ENCODE assay signal across 7 mouse cellular contexts in genomic region chr1:175625257-175625879, GRCm38 (mm10). TPM values are rescaled to one million over a fixed set of nuclear protein-coding genes. Genes with fewer than 3 reads are reported as not detected.
A peak's percentile ranks its signal among the peaks of the same experiment; 100 is the strongest.
DNase-seq lines count a peak whose midpoint lies in the region; ATAC-seq lines count a peak whose summit lies in the region.

Fh1 (minus strand) TSS chr1:175625635.

- intact Hi-C loops in gastrocnemius, postnatal 36 days (cut with DNase I) = loop anchor here (2.0 to 10.0 kb wide), 3 partner anchors 67 to 297 kb away; partner anchors contain the start of genes Chml, Gm38100 and Opn3
- intact Hi-C loops in left cerebral cortex, postnatal 25 days (cut with DNase I) = loop anchor here (1.0 to 5.0 kb wide), 2 partner anchors 67 to 1072 kb away; partner anchors contain the start of genes Chml and Opn3

- no peaks in the 10 kb centered on the region for H3K9me3 ChIP-seq in intestine, embryonic 15.5 days
- no peaks in the 10 kb centered on the region for H3K9me3 ChIP-seq in midbrain, embryonic 10.5 days (replicated peaks)

- H3K9ac ChIP-seq in intestine, embryonic 15.5 days = peak within 1 kb of the TSS; percentile 94

- peak within 1 kb of the TSS; percentile 88 for H3K27ac ChIP-seq in intestine, embryonic 15.5 days
- peak within 1 kb of the TSS; percentile 91 for H3K27ac ChIP-seq in midbrain, embryonic 10.5 days (replicated peaks)

- no peaks in the 10 kb centered on the region for H3K36me3 ChIP-seq in intestine, embryonic 15.5 days
- H3K36me3 ChIP-seq in midbrain, embryonic 10.5 days = peaks cover 1% of the 10 kb centered on the region; the same call in 1 of the 2 replicates

- under 1% methylated on average over 58 of the region's 58 CpGs for WGBS in intestine, embryonic 15.5 days
- under 1% methylated on average over 58 of the region's 58 CpGs for WGBS in midbrain, embryonic 10.5 days

- H3K4me3 ChIP-seq in intestine, embryonic 15.5 days (replicated peaks) = peak within 1 kb of the TSS; percentile 67
- peak within 1 kb of the TSS; percentile 90 for H3K4me3 ChIP-seq in midbrain, embryonic 10.5 days

- DNase-seq in adrenal gland, adult 2 months = peak; percentile 97
- peak; percentile 96 for DNase-seq in embryo, embryonic 11.5 days (ENCODE audit: low read depth, low spot score)
- peak; percentile 92 to 93 for DNase-seq in gastrocnemius, postnatal 36 days
- peak; percentile 96 to 99 for DNase-seq in left cerebral cortex, postnatal 25 days (ENCODE audit: low spot score in 2 of 2)
- DNase-seq in midbrain, embryonic 10.5 days (ENCODE audit: low spot score) = peak; percentile 95
- DNase-seq in right cerebral cortex, postnatal 4 days = peak; percentile 88

- H3K4me2 ChIP-seq in intestine, embryonic 15.5 days (replicated peaks) = peak within 1 kb of the TSS; percentile 70

- H3K4me1 ChIP-seq in intestine, embryonic 15.5 days (replicated peaks) = peaks cover 2% of the 10 kb centered on the region; the same call in 1 of the 2 replicates
- peaks cover 16% of the 10 kb centered on the region for H3K4me1 ChIP-seq in midbrain, embryonic 10.5 days

- peak; percentile 100 for ATAC-seq in intestine, embryonic 15.5 days

- no peaks in the 10 kb centered on the region for H3K27me3 ChIP-seq in intestine, embryonic 15.5 days (replicated peaks)
- H3K27me3 ChIP-seq in midbrain, embryonic 10.5 days (ENCODE audit: low read depth, poor library complexity, severe bottlenecking) = no peaks in the 10 kb centered on the region

RNA-seq across cellular contexts. Expression of gene Fh1, which starts in this region (rescaled TPM):
- total RNA-seq in adrenal gland, adult 2 months (2021) = 100 to 1,000 TPM; 218 to 258 TPM
- 20.5 and 23.8 TPM in 2 replicates for polyA plus RNA-seq in adrenal gland, adult 2 months (2012; rRNA removed)
- 100 to 1,000 TPM; 279 to 282 TPM for total RNA-seq in gastrocnemius, postnatal 36 days (2021)
- polyA plus RNA-seq in intestine, embryonic 15.5 days (2015; fragmentation: Nextera tagmentation; extraction: Ambion mirVana) = 155 and 163 TPM in 2 replicates
- 10 to 100 TPM; 69.1 to 92.9 TPM for total RNA-seq in left cerebral cortex, postnatal 25 days (2021)
- polyA plus RNA-seq in midbrain, embryonic 10.5 days (2016; fragmentation: Nextera tagmentation; extraction: Ambion mirVana) = 108 and 124 TPM in 2 replicates

Comparison
In these comparisons a context has a peak if more than half of its experiments do, and no peak if none do; other contexts are left out.
1. Peak in every context shown above with its lines: DNase-seq, ATAC-seq, H3K4me3 ChIP-seq and H3K27ac ChIP-seq.